Mouse (Mus musculus): ENCODE measurements around the gene Idh3a.
"Not testable (repeated sequence)": the region's sequence is repeated elsewhere in the genome, so short reads cannot be mapped to it uniquely, and the experiment has no call there.

Idh3a gene

DNA sequence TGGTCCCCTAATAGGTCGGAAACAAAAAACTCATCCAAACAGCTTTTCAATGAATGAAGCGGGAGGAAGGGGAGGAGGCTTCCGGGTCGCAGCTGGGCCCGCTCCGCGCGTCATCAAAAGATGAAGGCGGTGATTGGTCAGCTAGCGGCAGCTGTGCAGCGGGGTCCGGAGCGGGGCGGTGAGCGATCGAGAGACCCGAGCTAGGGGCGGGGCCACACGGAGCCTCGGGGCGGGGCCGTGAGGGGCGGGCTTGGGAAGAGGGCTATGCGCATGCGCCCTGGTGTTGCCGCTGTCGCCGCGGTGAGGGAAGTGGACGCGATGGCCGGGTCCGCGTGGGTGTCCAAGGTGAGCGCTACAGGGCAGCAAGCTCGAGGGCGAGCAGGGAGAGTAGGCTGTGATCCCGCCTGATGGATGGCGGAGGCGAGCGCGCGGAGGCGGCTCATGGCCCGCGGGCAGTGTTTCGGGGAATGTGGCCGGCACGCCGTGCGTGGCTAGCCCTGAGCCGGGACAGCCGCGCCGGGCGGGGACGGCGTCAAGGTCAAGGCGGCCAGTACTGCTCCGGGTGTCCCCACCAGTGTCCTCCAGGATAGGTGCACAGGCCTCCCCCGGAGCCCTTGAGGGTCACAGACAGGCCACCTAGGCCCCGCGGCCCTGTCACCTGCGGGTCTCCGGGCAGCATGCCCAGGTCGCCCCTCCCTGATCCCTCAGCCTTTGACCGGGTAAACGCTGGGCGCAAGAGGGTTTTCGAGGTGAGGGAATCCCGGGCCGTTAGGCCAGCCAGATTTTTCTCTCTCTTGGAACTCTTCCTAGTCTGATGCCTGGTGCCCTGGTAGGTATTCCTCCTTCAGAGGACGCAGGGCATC is at the start of gene Idh3a:
TSS of gene Idh3a (plus strand) at position 136 of the 863 bp plus-strand sequence.
- peak; percentile 97 for DNase-seq (ENCODE audit: low spot score)

DNA sequence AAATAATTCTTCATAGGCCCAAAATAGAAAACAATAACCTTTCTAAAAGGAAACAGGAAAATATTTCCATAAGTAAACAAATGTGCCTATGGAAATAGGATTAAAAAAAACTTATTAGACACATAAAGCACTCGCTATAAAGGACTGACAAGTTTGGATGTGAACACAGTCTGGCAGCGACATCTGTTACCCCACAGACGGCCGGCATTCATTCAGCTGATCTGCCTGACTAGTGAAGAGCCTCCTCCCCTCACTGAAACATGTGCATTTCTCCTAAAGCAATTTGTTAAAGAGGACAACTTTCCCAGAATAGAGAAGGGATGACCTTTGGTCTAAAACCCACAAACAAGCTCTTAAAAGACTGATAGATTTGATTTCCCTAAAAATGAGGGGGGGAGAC is 49.1 kb upstream of the Idh3a start:
- DNase-seq (ENCODE audit: low spot score): peak; percentile 70

GRCm38 (mm10) chr9:54537480-54537879 is 48.7 kb upstream of the Idh3a start:
- DNase-seq (ENCODE audit: low spot score): no peak

DNA sequence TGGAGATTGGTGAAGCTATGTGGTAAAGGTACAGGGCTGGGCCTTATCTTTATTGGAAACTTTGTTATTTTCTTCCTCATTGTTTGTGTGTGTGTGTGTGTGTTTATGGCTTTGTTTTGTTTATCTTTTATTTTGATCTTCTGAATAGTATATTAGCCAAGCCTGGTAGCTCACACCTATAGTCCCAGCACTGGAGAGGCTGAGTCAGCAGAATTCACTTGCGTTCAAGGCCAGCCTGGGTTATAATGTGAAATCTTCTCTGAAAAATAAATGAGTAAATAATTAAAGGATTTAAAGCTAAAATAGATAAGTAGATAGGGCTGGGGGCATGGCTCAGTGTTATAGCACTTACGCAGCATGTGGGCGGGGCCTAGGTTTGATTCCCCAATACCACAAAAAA is 47.9 kb upstream of the Idh3a start:
- no peak for DNase-seq (ENCODE audit: low spot score)

- no peak for DNase-seq (ENCODE audit: low spot score)
Observed at GRCm38 (mm10) chr9:54538684-54539083, 47.5 kb upstream of the Idh3a start, which contains the start of gene Sh2d7. Gene Sh2d7, plus strand, starts transcription at chr9:54538984.

DNA sequence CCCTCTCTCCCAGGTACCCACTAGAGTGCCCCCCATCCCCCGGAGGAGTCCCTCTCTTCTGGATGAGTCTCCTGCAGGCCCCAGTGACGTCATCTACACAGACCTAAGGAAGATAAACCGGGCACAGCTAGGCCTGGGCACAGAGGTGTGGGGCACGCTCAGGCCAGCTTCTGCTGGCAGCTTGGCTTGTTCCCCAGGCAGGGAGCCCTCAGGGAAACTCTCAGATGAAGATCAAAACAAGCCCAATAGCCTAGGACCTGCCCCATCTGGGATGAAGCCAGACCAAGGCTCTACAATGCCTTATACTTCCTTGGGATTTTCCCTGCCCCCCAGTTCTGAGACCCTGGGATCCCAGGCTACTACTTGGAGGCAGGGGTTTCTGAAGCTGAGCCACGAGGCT is 45.3 kb upstream of the Idh3a start:
- DNase-seq (ENCODE audit: low spot score): no peak

DNA sequence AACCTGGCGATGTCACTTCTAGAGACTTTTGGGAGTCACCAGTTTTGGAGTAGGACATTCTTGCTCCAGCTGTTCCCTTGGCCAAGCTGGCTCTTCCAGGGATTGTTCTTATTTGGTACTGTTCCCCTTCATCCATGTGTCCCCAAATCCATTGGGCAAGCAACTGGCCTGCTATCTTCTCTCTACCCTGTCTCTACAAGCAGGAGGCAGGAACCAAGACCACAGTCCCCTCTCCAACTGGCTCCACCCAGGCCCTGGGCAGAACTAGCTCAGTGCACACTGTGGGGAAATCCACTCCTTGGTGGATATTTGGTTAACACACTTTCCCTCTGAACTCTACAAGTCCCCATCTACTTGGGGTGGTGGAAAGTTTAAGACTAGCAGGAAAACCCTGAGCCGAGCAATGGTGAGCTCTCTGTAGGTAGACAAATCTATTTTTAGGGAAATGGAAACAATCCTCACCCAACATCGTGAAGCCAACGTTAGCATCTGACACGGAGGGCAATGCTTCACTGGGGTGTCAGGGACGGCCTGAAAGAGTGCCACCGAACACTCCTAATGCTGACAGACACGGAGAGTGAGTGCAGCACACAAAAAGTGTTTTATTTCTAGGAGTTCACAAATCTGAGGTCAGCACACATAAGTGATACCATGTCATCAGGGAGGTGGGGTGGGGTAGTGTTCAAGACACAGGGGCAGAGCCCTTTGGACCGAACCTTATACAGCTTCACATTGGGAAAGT is 41.8 kb upstream of the Idh3a start:
- no peak for DNase-seq (ENCODE audit: low spot score)

- no peak for DNase-seq (ENCODE audit: low spot score)
Observed at GRCm38 (mm10) chr9:54544954-54545315, 41.2 kb upstream of the Idh3a start.

DNA sequence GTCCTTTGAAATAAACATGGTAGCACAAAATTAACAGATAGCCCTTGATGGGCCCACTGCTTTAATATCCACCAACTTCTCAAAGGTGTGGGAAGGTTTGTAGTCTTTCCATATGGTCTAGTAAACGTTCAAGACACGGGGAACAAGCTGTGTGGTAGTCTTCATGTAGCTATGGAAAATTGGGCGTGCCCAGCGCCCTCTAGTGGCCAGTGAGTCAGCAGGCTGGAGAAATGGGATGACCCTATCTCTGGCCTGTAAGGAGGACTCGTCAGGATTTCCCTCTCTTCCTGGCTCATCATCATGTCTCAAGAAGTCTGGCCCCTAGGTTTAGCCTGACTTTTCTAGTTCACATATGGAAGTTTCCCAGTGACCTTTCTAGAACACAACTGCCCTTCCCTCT is 38.6 kb upstream of the Idh3a start:
- peak; percentile 60 for DNase-seq (ENCODE audit: low spot score)

DNA sequence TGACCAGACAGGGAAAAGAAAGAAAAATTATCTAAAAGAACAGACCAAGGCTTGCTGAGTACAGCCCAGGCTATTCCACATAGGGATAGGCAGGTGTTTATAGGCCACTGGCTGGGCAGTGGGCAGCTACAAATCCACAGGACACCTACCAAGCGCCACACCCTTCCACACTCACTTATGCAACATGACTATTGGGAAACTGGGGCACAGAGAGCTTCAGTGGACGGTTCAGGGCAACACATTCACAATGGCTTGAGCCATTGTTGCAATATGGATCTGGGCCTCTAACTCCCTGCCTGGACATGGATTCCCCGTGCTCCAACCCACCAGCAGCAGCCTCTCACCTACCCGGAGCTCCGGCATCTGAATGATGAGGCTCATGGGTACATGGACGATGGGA is 36.7 kb upstream of the Idh3a start:
- DNase-seq (ENCODE audit: low spot score): no peak

GRCm38 (mm10) chr9:54552409-54552808 is 33.7 kb upstream of the Idh3a start:
- peak; percentile 43 for DNase-seq (ENCODE audit: low spot score)

GRCm38 (mm10) chr9:54555044-54555443 is 31.1 kb upstream of the Idh3a start:
- no peak for DNase-seq (ENCODE audit: low spot score)

GRCm38 (mm10) chr9:54558731-54559130 is 27.4 kb upstream of the Idh3a start:
- no peak for DNase-seq (ENCODE audit: low spot score)

- DNase-seq (ENCODE audit: low spot score): peak; percentile 77
Observed at GRCm38 (mm10) chr9:54559771-54560471, 26.2 kb upstream of the Idh3a start, which contains the start of gene Cib2. Gene Cib2, minus strand, starts transcription at chr9:54560218.

DNA sequence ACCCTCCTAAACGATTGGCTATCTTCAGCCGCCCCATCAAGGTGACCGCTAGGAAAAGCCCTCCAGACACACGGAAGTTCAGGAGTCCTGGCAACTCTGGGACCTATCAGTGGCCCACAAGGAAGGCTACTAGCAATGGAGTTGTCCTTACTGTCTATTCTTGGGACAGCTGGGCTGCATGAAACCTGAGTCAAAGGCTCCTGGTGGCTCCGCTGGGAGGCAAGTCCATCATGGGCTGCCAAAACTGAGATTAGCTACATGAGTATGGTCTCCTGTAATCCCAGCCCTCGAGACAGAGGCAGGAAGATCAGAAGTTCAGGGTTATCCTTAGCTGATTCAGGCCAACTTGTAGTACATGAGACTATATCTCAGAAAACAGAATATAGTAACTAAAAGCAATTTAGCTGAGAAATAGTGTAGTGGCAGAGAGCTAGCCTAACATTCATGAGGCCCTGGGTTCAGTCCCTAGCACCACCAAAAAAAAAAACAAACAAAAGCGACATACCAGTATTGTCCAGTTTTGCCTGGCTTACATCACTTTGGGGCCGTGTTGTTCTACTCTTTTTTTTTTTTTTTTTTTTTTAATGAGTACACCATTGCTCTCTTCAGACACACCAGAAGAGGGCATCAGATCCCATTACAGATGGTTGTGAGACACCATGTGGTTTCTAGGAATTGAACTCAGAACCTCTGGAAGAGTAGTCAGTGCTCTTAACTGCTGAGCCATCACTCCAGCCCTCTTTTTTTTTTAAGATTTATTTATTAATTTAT is 25.1 kb upstream of the Idh3a start:
- no peak for DNase-seq (ENCODE audit: low spot score)

GRCm38 (mm10) chr9:54566958-54567357 is 19.2 kb upstream of the Idh3a start:
- DNase-seq (ENCODE audit: low spot score): no peak

GRCm38 (mm10) chr9:54568732-54569131 is 17.4 kb upstream of the Idh3a start:
- no peak for DNase-seq (ENCODE audit: low spot score)

DNA sequence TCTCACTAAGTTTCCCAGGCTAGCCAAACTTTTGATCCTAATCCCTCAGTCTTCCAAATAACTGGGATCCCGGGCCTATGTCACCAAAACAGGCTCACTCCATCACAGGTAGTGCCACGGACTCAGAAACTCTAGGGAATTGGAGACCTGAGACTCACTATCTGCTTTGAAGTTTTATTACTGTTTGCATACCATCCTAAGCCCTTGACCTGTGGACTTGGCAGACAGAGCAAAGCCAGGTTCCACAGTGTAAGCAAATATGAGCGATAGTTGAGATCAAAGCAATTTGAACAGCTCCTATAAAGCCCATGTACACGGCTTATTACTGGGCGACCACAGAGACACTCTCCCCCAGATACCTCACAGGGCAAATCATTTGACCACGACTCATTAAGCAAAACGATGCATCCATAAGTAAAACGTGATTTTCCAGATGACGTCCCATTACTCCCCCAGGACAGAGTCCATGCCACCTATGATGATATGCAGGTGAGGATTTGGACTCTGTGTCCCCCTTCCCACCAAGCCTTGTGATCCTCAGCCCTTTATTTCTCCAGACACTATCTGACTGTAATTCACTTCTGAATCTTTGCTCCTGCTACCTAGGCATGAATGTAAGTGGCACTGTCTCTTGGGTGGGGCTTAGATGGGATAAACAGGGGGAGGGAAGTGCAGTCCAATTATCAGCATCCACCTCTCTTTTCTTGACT is 14.8 kb upstream of the Idh3a start:
- no peak for DNase-seq (ENCODE audit: low spot score)

GRCm38 (mm10) chr9:54583712-54584111 is 2.4 kb upstream of the Idh3a start:
- no peak for DNase-seq (ENCODE audit: low spot score)

- not testable (repeated sequence) for DNase-seq (ENCODE audit: low spot score)
Observed at GRCm38 (mm10) chr9:54584127-54584526, 2.0 kb upstream of the Idh3a start.

DNA sequence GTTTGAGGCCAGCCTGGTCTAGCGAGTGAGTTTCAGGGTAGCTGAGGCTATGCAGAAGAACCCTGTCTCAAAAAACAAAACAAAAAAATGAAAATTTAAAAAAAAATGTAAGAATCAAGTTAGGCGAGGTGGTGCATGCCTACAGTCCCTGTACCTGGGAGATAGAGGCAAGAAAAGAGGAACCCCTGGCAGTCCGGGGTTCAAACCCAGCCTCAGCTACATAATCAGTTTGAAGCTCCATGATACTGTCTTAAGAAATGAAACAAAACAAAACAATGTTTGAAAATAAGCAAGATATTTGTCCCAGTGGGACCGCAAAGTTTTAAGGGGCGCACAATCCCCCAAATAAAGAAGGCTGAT is 315 bp upstream of the Idh3a start:
- no peak for DNase-seq (ENCODE audit: low spot score)
